Mouse (Mus musculus): ENCODE data around the gene Pck2. TPM values are rescaled to one million over a fixed set of nuclear protein-coding genes. Genes with fewer than 3 reads are reported as not detected.

Pck2 gene
- polyA plus RNA-seq, 1 experiment = 34.7 TPM

GRCm38 (mm10) chr14:55591331-55591891, 51.3 kb downstream of the Pck2 start, which contains the start of gene Rnf31:
Gene Rnf31 (plus strand): TSS chr14:55591708.
- Histone ChIP-seq H3K4me3 (ENCODE audit: insufficient read depth, low read length) (peak within 1 kb of the TSS; percentile 94), H3K4me1 (ENCODE audit: control insufficient read depth, insufficient read depth, low read length) (peaks cover 2% of the 10 kb centered on the region), H3K27ac (ENCODE audit: insufficient read depth, low read depth, low read length) (peak within 1 kb of the TSS; percentile 95)
- TF ChIP-seq POLR2A (IDR thresholded peaks at IDR 0.05; ENCODE audit: borderline replicate concordance, low read depth, low read length) = no peak
- no peak for TF ChIP-seq CTCF (IDR thresholded peaks at IDR 0.05; ENCODE audit: low read depth, low read length)

DNA sequence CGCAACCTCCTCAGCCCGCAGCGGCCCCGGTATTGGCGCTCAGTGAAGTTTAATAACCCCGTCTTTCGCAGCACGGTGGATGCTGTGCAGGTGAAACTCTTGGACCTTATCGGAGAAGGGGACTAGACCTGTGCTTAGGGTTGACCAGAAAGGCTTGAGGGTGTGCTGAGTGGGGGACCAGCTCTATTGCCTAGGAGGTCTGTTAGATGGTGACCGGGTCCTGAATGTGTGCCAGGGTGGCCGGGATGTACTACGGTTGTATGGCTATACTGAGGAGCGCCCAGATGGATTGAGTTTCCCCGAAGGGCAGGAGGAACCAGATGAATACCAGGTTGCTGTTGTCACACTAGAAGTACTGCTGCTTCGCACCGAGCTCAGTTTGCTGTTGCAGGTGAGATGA, 52.2 kb downstream of the Pck2 start:
- TF ChIP-seq CTCF (IDR thresholded peaks at IDR 0.05; ENCODE audit: low read depth, low read length) = no peak
- TF ChIP-seq POLR2A (IDR thresholded peaks at IDR 0.05; ENCODE audit: borderline replicate concordance, low read depth, low read length) = no peak
- Histone ChIP-seq H3K4me1 (ENCODE audit: control insufficient read depth, insufficient read depth, low read length) (peaks cover 2% of the 10 kb centered on the region), H3K27ac (ENCODE audit: insufficient read depth, low read depth, low read length) (no peak overlapping the region), H3K4me3 (ENCODE audit: insufficient read depth, low read length) (peak overlapping the region; percentile 78)

DNA sequence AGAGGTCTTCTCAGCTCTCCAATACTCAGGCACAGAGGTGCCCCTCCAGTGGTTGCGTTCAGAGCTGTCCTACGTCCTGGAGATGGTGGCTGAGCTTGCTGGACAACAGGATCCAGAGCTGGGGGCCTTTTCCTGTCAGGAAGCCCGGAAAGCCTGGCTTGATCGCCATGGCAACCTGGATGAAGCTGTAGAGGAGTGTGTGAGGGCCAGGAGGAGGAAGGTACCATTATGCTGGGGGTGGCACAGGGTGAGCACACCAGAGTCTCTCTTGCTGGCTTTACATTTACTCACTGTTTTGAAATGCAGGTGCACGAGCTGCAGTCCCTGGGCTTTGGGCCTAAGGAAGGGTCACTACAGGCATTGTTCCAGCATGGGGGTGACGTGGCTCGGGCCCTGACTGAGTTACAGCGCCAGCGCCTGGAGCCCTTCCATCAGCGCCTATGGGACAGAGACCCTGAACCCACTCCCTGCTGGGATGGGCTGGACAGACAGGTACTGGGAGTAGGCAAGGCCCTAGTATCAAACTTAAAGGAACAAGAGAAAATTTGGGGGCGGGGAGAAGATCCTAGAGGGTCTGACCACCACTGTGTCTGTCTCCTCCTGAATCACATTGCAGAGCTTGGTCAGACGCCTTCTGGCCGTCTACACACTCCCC, 56.1 kb downstream of the Pck2 start:
- H3K27ac ChIP-seq (ENCODE audit: insufficient read depth, low read depth, low read length) = no peak overlapping the region
- H3K4me1 ChIP-seq (ENCODE audit: control insufficient read depth, insufficient read depth, low read length) = peaks cover 2% of the 10 kb centered on the region
- TF ChIP-seq POLR2A (IDR thresholded peaks at IDR 0.05; ENCODE audit: borderline replicate concordance, low read depth, low read length) = no peak
- TF ChIP-seq CTCF (IDR thresholded peaks at IDR 0.05; ENCODE audit: low read depth, low read length) = no peak
- no peak overlapping the region for H3K4me3 ChIP-seq (ENCODE audit: insufficient read depth, low read length)

DNA sequence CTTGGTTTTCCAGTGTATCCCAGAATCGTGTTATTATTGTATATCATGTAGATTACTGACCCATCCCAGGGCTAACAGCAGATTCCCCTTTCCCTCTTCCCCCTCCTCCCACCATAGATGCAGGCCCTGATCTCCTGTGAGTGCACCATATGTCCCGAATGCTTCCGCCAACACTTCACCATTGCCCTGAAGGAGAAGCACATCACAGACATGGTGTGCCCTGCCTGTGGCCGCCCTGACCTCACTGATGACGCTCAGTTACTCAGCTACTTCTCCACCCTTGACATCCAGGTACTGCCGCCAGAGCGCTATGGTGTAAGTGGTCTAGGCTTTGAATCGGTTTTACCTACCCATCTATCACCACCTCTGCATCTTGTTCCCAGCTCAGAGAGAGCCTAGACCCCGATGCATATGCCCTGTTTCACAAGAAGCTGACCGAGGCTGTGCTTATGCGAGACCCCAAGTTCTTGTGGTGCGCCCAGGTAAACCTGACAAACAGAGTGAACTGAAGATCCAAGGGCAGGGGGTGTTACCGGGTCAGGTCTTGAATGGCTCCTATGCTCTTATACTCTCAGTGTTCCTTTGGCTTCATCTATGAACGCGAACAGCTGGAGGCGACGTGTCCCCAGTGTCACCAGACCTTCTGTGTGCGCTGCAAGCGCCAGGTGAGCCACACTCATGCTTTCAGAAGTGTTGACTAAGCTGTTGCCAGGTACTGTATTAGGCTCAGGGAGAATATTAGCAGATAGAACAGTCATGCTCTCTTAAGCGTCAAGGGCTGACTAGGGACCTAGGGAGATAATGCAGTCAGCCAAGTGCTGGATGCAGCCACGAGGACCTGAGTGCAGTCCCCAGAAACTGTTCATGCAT, 58.7 kb downstream of the Pck2 start:
- Histone ChIP-seq H3K4me3 (ENCODE audit: insufficient read depth, low read length) (no peak overlapping the region), H3K4me1 (ENCODE audit: control insufficient read depth, insufficient read depth, low read length) (no peaks in the 10 kb centered on the region), H3K27ac (ENCODE audit: insufficient read depth, low read depth, low read length) (no peak overlapping the region)
- TF ChIP-seq CTCF (IDR thresholded peaks at IDR 0.05; ENCODE audit: low read depth, low read length) = no peak
- no peak for TF ChIP-seq POLR2A (IDR thresholded peaks at IDR 0.05; ENCODE audit: borderline replicate concordance, low read depth, low read length)

Other genes starting within 250 kb of the Pck2 start
- 28.3 and 33.4 TPM in 2 replicates for gene Dhrs4, start 61.5 kb upstream of the Pck2 start, polyA plus RNA-seq (2012; ENCODE audit: insufficient read depth, insufficient read length, missing spikeins)
- gene Carmil3, start 49.6 kb upstream of the Pck2 start, polyA plus RNA-seq (2012; ENCODE audit: insufficient read depth, insufficient read length, missing spikeins) = 0.43 TPM in 1 of 2 replicates, not detected in the other
- gene Cpne6, start 29.8 kb upstream of the Pck2 start, polyA plus RNA-seq (2012; ENCODE audit: insufficient read depth, insufficient read length, missing spikeins) = not detected in 2 replicates
- not detected in 2 replicates for gene Nrl, start 15.3 kb upstream of the Pck2 start, polyA plus RNA-seq (2012; ENCODE audit: insufficient read depth, insufficient read length, missing spikeins)
- 54.5 and 57.0 TPM in 2 replicates for gene Dcaf11, start 19.7 kb downstream of the Pck2 start, polyA plus RNA-seq (2012; ENCODE audit: insufficient read depth, insufficient read length, missing spikeins)
- not detected in 2 replicates for gene A730061H03Rik, start 20.1 kb downstream of the Pck2 start, polyA plus RNA-seq (2012; ENCODE audit: insufficient read depth, insufficient read length, missing spikeins)
- gene Fitm1, start 35.4 kb downstream of the Pck2 start, polyA plus RNA-seq (2012; ENCODE audit: insufficient read depth, insufficient read length, missing spikeins) = not detected in 2 replicates
- gene Psme1, start 37.9 kb downstream of the Pck2 start, polyA plus RNA-seq (2012; ENCODE audit: insufficient read depth, insufficient read length, missing spikeins) = 382 and 397 TPM in 2 replicates
- gene Emc9, start 45.0 kb downstream of the Pck2 start, polyA plus RNA-seq (2012; ENCODE audit: insufficient read depth, insufficient read length, missing spikeins) = 19.3 and 21.9 TPM in 2 replicates
- gene Psme2, start 50.8 kb downstream of the Pck2 start, polyA plus RNA-seq (2012; ENCODE audit: insufficient read depth, insufficient read length, missing spikeins) = 219 and 291 TPM in 2 replicates
- gene Rnf31, start 51.4 kb downstream of the Pck2 start, polyA plus RNA-seq (2012; ENCODE audit: insufficient read depth, insufficient read length, missing spikeins) = 38.5 and 45.6 TPM in 2 replicates
- 74.7 and 77.7 TPM in 2 replicates for gene Irf9, start 63.3 kb downstream of the Pck2 start, polyA plus RNA-seq (2012; ENCODE audit: insufficient read depth, insufficient read length, missing spikeins)
- 0.25 TPM in 1 of 2 replicates, not detected in the other for gene Rec8, start 77.8 kb downstream of the Pck2 start, polyA plus RNA-seq (2012; ENCODE audit: insufficient read depth, insufficient read length, missing spikeins)
- 31.4 and 33.3 TPM in 2 replicates for gene Ipo4, start 95.7 kb downstream of the Pck2 start, polyA plus RNA-seq (2012; ENCODE audit: insufficient read depth, insufficient read length, missing spikeins)
- gene Gm49378, start 97.6 kb downstream of the Pck2 start, polyA plus RNA-seq (2012; ENCODE audit: insufficient read depth, insufficient read length, missing spikeins) = 0.59 and 3.0 TPM in 2 replicates
- 61.9 and 64.9 TPM in 2 replicates for gene Tm9sf1, start 103.5 kb downstream of the Pck2 start, polyA plus RNA-seq (2012; ENCODE audit: insufficient read depth, insufficient read length, missing spikeins)
- gene Tssk4, start 109.9 kb downstream of the Pck2 start, polyA plus RNA-seq (2012; ENCODE audit: insufficient read depth, insufficient read length, missing spikeins) = 1.6 and 1.7 TPM in 2 replicates
- gene Mdp1, start 120.2 kb downstream of the Pck2 start, polyA plus RNA-seq (2012; ENCODE audit: insufficient read depth, insufficient read length, missing spikeins) = 35.9 and 36.3 TPM in 2 replicates
- gene Gmpr2, start 131.7 kb downstream of the Pck2 start, polyA plus RNA-seq (2012; ENCODE audit: insufficient read depth, insufficient read length, missing spikeins) = 38.8 and 41.2 TPM in 2 replicates
- gene Nedd8, start 131.9 kb downstream of the Pck2 start, polyA plus RNA-seq (2012; ENCODE audit: insufficient read depth, insufficient read length, missing spikeins) = 318 and 335 TPM in 2 replicates
- 18.0 and 19.5 TPM in 2 replicates for gene Tinf2, start 141.6 kb downstream of the Pck2 start, polyA plus RNA-seq (2012; ENCODE audit: insufficient read depth, insufficient read length, missing spikeins)
- gene Tgm1, start 173.7 kb downstream of the Pck2 start, polyA plus RNA-seq (2012; ENCODE audit: insufficient read depth, insufficient read length, missing spikeins) = 0.59 and 1.1 TPM in 2 replicates
- gene Rabggta, start 182.0 kb downstream of the Pck2 start, polyA plus RNA-seq (2012; ENCODE audit: insufficient read depth, insufficient read length, missing spikeins) = 28.2 and 29.4 TPM in 2 replicates
- 117 and 120 TPM in 2 replicates for gene Dhrs1, start 205.4 kb downstream of the Pck2 start, polyA plus RNA-seq (2012; ENCODE audit: insufficient read depth, insufficient read length, missing spikeins)
- gene Nop9, start 205.4 kb downstream of the Pck2 start, polyA plus RNA-seq (2012; ENCODE audit: insufficient read depth, insufficient read length, missing spikeins) = 17.1 and 22.1 TPM in 2 replicates
- gene Cideb, start 218.2 kb downstream of the Pck2 start, polyA plus RNA-seq (2012; ENCODE audit: insufficient read depth, insufficient read length, missing spikeins) = 0.67 TPM in 1 of 2 replicates, not detected in the other
- 0.15 and 0.25 TPM in 2 replicates for gene Ltb4r2, start 221.2 kb downstream of the Pck2 start, polyA plus RNA-seq (2012; ENCODE audit: insufficient read depth, insufficient read length, missing spikeins)
- 1.5 and 1.7 TPM in 2 replicates for gene Ltb4r1, start 225.7 kb downstream of the Pck2 start, polyA plus RNA-seq (2012; ENCODE audit: insufficient read depth, insufficient read length, missing spikeins)
- gene Adcy4, start 243.8 kb downstream of the Pck2 start, polyA plus RNA-seq (2012; ENCODE audit: insufficient read depth, insufficient read length, missing spikeins) = not detected in 2 replicates
- 28.4 and 31.8 TPM in 2 replicates for gene Ripk3, start 248.6 kb downstream of the Pck2 start, polyA plus RNA-seq (2012; ENCODE audit: insufficient read depth, insufficient read length, missing spikeins)

Data from bone marrow macrophage, adult 2 months (primary cell).